Mouse (Mus musculus): ENCODE measurements around the gene Iqschfp.

Gene Iqschfp

DNA sequence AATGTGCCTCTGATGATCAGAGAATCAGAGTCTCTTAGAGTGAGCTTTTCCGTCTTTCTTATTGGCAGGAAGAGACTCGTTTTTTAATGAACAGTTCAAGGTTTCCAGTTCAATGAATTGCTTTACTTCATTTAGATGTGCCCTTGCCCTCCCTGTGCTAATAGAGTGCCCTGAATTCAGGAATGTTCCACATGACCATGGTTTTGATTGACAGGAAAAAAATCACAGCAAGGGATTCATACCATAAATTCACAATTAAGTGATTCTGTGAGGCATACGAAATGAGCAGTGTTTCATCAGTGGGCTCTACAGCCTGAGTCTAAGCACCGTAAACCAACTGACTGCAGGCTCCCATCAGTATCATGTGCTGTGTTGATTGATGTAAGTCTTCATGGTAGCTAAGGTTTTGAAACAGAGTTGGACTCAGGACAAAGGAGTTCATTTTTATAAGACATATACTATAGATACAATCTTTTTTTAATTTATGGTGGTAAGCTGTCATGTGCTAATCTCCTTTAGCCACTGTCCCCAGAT lies 312.0 kb downstream of the Iqschfp start:
- no peak for DNase-seq (ENCODE audit: low spot score)

DNA sequence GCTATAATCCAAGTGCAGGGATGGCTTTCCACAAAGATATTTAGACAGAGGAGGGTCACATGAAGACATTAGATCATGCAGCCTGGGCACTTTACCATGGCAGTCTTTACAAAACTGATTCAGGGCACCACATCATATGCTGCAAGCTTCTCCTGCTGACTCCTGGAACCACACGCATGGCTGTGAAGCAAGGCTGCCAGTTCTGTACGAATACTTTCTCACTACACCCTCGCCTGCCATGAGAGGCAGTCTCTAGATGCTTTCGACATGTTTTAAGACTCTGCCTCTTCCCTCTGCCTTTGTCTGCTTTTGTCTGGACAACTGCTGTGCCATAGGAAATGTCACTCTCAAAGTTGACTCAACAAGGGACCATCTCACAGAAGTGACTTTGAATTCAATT lies 318.4 kb downstream of the Iqschfp start:
- DNase-seq (ENCODE audit: low spot score), result no peak

DNA sequence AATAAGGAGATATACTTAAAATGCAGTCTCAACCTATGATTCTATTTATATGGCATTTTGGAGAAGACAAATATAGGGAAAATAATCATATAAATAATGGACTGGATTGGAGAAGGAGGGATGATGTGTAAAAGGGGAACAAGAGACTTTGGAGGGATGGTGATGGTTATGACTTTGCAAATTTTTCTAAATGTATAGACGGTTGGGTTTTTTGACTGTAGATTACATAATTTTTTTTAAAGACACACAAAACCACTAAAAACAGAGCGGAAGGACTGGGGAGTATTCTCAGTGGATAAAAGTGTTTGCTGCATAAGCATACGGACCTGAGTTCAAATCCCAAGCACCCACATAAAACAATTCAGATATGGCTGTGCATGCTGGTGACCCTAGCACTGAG lies 329.4 kb downstream of the Iqschfp start:
- no peak for DNase-seq (ENCODE audit: low spot score)

- DNase-seq (ENCODE audit: low spot score), result no peak
These were observed 347.9 kb downstream of the Iqschfp start for GRCm38 (mm10) chr3:68239887-68240286.

DNA sequence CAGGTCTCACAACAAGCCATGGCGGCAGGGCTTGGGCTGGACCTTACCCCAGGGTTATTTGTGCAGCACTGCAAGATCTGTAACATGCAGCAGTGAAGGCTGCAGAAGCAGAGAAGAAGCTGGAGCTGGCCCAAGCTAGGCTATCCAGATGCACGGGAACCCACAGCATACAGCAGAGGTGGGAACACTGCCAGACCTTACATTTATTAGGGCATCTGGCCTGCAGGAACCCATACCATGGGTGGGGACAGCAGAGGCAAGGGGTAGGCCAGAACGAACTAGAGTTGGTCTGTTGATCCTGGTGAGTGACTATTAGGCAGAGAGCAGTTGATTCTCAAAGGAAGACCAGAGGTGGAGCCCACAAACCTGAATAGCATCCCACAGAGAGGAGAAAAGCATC lies 351.2 kb downstream of the Iqschfp start:
- DNase-seq (ENCODE audit: low spot score), result no peak

GRCm38 (mm10) chr3:68246154-68246553 lies 354.1 kb downstream of the Iqschfp start:
- no peak for DNase-seq (ENCODE audit: low spot score)

DNA sequence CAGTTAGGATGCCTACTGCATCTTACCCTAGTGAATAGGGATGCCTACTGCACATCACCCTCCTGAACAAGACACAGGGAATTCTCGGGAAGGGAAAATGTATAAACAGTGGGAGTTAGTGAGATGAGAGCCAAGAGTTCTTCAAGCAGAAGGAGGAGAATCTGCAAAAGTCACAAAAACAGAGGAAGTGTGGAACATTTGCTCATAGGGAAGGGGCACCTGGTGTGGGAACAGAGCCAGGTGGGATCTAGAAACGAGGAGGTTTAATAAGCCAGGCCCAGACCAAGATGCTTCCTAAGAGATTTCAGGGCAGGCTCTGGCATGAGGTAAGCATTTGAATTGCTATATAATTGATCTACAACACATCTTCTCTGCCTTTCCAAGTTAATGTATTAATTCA lies 358.6 kb downstream of the Iqschfp start:
- DNase-seq (ENCODE audit: low spot score), result no peak

GRCm38 (mm10) chr3:68252335-68252734 lies 360.3 kb downstream of the Iqschfp start:
- no peak for DNase-seq (ENCODE audit: low spot score)

DNA sequence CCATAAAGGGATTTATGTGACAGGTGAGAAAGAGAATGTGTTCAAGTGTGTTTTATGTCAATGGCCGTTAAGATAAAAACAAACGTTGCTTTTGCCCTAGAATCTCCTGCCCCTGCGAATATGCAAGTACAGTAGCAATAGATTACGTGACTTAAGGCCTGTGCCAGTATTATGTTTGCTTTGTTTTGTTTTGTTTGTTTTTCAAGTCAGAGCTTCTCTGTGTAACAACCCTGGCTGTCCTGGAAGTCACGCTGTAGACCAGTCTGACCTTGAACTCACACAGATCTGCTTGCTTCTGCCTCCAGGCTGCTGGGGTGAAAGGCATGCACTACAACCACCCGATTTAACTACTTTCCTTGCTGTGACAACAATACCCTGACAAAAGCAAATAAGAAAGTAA lies 370.3 kb downstream of the Iqschfp start:
- DNase-seq (ENCODE audit: low spot score), result no peak

GRCm38 (mm10) chr3:68267905-68268304 lies 375.9 kb downstream of the Iqschfp start:
- no peak for DNase-seq (ENCODE audit: low spot score)

DNA sequence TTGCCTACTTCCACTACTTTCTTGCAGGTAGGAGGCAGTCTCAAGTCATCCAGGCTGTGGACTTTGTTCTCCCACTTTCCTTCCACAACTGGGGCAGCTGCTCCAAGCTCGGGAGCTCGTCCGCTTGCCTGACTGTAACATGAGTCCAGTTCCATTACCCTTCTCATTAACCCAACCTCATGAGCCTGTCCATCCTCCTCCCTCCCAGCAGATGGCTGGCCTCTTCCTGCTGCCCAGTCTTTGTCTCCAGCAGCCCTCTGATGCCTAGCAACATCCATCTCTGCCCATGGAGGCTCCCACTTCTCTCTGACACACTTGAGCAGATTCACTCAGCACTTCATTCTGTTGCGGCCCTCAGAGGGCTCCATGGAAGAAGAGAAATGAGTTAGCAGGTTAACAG lies 377.2 kb downstream of the Iqschfp start:
- DNase-seq (ENCODE audit: low spot score), result no peak

DNA sequence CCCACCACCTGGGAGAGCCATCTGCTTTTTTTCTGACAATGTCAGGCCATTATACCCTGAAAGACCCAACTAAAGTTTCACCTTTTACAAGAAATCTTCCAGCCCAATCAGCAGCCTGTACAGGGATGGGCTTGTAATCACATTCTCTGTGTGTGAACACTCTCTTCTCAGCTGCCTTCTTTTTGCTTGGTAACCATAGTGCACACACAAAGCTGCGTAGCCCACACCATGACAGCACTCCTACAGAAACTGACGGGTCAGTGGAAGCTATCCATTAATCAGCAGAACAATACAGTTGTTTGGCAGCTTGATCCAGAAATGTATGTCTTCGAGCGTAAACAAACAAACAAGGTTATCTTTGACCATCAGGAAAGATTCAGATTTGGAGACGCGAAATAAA lies 378.2 kb downstream of the Iqschfp start:
- DNase-seq (ENCODE audit: low spot score), result no peak

DNA sequence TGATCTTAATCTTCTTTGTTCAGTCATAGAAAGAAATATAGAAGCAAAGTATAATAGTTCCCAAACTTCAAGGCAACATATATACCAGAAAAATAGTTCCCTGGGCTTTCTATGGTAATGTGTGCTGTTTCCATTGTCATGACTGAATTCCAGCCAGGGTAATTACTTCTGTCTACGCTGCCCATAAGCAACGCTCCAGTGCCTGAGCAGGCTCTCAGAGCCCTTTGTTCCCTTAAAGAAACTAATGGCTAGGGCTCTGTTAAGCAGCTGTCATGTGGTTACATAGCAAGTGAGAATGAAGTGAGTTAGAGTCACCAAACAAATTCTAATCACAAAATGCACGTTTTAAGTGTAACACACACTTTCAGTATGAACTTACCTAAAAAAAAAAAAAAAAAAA lies 379.4 kb downstream of the Iqschfp start:
- DNase-seq (ENCODE audit: low spot score), result no peak

DNA sequence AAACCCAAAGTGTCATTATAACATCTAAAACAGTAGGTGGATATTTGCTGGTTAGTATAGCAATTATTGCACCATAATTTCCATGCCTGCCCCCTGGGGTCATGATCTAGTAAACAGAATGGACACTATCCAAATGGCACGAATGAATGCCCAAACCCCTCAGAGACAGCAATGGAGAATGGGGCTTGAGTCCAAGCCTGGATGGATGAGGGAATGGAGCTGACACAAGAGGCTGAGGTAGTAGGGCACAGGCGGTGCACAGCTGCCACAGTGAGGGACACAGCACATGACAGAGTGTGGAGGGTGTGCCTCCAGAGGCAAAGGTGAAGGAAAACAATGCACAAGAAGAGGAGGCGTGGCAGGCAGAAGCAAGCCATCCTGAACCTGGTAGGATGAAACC lies 379.8 kb downstream of the Iqschfp start:
- no peak for DNase-seq (ENCODE audit: low spot score)

- no peak for DNase-seq (ENCODE audit: low spot score)
These were observed 391.0 kb downstream of the Iqschfp start for GRCm38 (mm10) chr3:68282844-68283594.

DNA sequence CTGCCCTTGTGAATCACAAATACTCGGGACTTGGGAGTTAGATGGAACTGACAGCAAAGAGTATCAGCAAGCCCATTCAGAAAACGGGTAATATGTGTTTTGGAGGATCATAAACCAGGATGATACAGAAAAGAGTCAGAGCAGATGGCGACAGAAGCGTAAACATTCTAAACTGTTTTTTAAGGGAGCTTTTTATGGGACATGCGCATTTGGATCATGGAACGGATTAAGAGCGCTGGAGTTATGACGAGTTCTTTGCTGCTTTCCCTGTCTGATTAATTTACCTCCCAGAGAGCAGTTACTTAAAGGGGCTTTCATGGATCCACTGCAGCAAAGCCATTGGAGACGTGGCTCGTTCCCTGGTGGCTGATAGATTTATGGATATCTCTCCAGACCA lies 391.6 kb downstream of the Iqschfp start:
- DNase-seq (ENCODE audit: low spot score), result no peak

GRCm38 (mm10) chr3:68284500-68284899 lies 392.5 kb downstream of the Iqschfp start:
- no peak for DNase-seq (ENCODE audit: low spot score)

GRCm38 (mm10) chr3:68296752-68297151 lies 404.7 kb downstream of the Iqschfp start:
- DNase-seq (ENCODE audit: low spot score), result no peak

GRCm38 (mm10) chr3:68305647-68306046 lies 413.6 kb downstream of the Iqschfp start:
- no peak for DNase-seq (ENCODE audit: low spot score)

- DNase-seq (ENCODE audit: low spot score), result no peak
These were observed 414.7 kb downstream of the Iqschfp start for GRCm38 (mm10) chr3:68306726-68307125.

DNA sequence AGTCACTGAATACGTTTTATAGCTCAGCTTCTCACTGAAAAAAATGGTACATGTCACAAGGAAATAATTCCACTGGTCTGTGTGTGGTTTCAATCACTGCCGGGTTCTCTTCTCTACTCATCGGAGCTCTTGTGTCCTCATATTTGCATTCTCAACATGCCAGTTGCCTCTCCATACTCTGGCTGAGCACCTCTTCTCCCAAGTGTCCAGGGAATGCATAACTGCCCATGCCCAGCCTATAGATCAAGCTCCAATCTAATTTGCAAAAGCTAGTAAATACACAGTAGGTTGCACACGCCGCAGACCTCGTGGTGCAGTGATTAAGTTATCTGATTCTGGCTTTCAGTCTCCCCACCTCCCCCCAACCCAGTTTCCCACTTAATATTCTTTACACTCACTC lies 433.5 kb downstream of the Iqschfp start:
- no peak for DNase-seq (ENCODE audit: low spot score)

DNA sequence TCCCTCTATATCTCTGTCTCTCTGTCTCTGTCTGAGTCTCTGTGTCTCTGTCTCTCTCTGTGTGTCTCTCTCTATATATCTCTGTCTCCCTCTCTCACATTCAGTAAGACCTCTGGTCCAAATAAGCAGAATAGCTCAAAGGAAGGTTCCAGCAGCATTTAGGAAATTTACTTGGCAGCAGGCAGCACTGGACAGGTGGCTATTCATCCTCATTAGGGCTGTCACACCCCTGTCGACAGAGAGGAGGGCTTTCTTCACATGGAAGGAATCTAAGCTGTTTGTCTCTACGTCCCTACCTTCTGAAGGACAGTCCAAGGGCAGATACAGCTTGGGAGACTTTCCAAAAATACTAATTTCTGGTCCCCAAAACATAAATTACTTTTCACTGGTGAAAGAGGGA lies 440.5 kb downstream of the Iqschfp start:
- DNase-seq (ENCODE audit: low spot score), result no peak

DNA sequence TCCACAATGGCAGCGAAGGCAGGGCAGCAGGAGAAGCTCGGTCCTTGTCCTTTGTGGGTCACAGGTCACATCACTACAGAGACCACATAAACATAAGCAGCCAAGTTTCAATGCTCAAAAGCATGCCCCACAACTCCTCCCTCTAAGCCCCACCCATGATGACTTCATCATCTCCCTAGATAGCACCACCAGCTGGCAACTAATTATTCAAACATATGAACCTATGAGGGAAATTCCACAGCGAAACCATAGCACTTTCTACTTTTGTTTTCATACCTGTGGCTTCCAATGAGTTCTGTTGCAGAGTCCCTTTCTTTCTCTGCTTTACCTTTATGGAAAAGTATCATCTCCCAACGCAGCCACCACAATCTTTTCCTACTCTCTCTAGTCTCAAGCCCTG lies 443.5 kb downstream of the Iqschfp start:
- no peak for DNase-seq (ENCODE audit: low spot score)

GRCm38 (mm10) chr3:68350624-68351023 lies 458.6 kb downstream of the Iqschfp start:
- DNase-seq (ENCODE audit: low spot score), result no peak
